Comparison of ENCODE assay signal across 9 mouse cellular contexts in genomic region chr14:101608519-101609368, GRCm38 (mm10). TPM values are rescaled to one million over a fixed set of nuclear protein-coding genes. Genes with fewer than 3 reads are reported as not detected.
DNase-seq lines count a peak whose midpoint lies in the region; ATAC-seq and TF ChIP-seq lines count a peak whose summit lies in the region.
"Had no signal": no experiment of that assay in that cellular context is flagged by ENCODE, and none has a peak within 500 bp of the region (broad histone marks: within the 10 kb centered on the region; RNA-seq: fewer than 3 reads in every experiment).

Gene Tbc1d4, minus strand, starts transcription at chr14:101609191.

- intact Hi-C loops in heart, adult 2 months (cut with DNase I): loop anchor here (1.0 to 5.0 kb wide), 4 partner anchors 32 to 119 kb away; partner anchors contain the start of genes Commd6, Gm9922, Lmo7 and Uchl3

- peak within 1 kb of the TSS; percentile 72 for H3K9ac ChIP-seq in embryonic facial prominence, embryonic 12.5 days
- peak within 1 kb of the TSS; percentile 85 for H3K9ac ChIP-seq in heart, adult 2 months (ENCODE audit: low read depth, low read length)
- peak within 1 kb of the TSS; percentile 75 for H3K9ac ChIP-seq in limb, embryonic 14.5 days (ENCODE audit: low read depth, low read length, severe bottlenecking)
- H3K9ac ChIP-seq in midbrain, embryonic 16.5 days (ENCODE audit: low read depth, low read length): peak within 1 kb of the TSS; percentile 83

- DNase-seq in layer of hippocampus, adult 11-12 months (ENCODE audit: low spot score): peak; percentile 70
- DNase-seq in layer of hippocampus, adult 9-10 months (ENCODE audit: low spot score): no peak
- peak; percentile 89 to 90 for DNase-seq in heart, adult 2 months
- peak; percentile 86 to 88 for DNase-seq in kidney, adult 8-10 months
- peak; percentile 70 for DNase-seq in limb, embryonic 14.5 days (ENCODE audit: low spot score)
- peak; percentile 32 to 52 for DNase-seq in spleen, postnatal 10 days (ENCODE audit: low spot score in 2 of 2)

- H3K36me3 ChIP-seq in embryonic facial prominence, embryonic 12.5 days: no peaks in the 10 kb centered on the region
- no peaks in the 10 kb centered on the region for H3K36me3 ChIP-seq in heart, adult 2 months (ENCODE audit: control insufficient read depth, insufficient read depth, low read length)
- no peaks in the 10 kb centered on the region for H3K36me3 ChIP-seq in limb, embryonic 14.5 days (ENCODE audit: control insufficient read depth, insufficient read depth, low read length)
- H3K36me3 ChIP-seq in midbrain, embryonic 16.5 days (ENCODE audit: control insufficient read depth, insufficient read depth, low read length): no peaks in the 10 kb centered on the region

- H3K4me3 ChIP-seq in embryonic facial prominence, embryonic 12.5 days: peak within 1 kb of the TSS; percentile 75
- peak within 1 kb of the TSS; percentile 92 for H3K4me3 ChIP-seq in heart, adult 2 months
- peak within 1 kb of the TSS; percentile 76 for H3K4me3 ChIP-seq in limb, embryonic 14.5 days (replicated peaks; ENCODE audit: low read length)
- peak within 1 kb of the TSS; percentile 88 for H3K4me3 ChIP-seq in midbrain, embryonic 16.5 days (ENCODE audit: low read depth, low read length)

- 0 out of 2 replicates have a peak, but pooled peaks have one; percentile 22 for TF ChIP-seq EP300 in heart, adult 2 months (IDR thresholded peaks at IDR 0.05; ENCODE audit: insufficient read depth, low read depth, low read length)

- H3K4me2 ChIP-seq in embryonic facial prominence, embryonic 12.5 days (replicated peaks): peak within 1 kb of the TSS; percentile 99
- peak within 1 kb of the TSS; percentile 97 for H3K4me2 ChIP-seq in limb, embryonic 14.5 days (replicated peaks; ENCODE audit: low read depth, low read length, severe bottlenecking)
- H3K4me2 ChIP-seq in midbrain, embryonic 16.5 days (ENCODE audit: low read length): peak within 1 kb of the TSS; percentile 97

- H3K27ac ChIP-seq in embryonic facial prominence, embryonic 12.5 days: peak within 1 kb of the TSS; percentile 48
- peak within 1 kb of the TSS; percentile 84 for H3K27ac ChIP-seq in heart, adult 2 months
- peak within 1 kb of the TSS; percentile 77 for H3K27ac ChIP-seq in limb, embryonic 14.5 days (replicated peaks; ENCODE audit: low read depth, low read length)
- peak within 1 kb of the TSS; percentile 74 for H3K27ac ChIP-seq in midbrain, embryonic 16.5 days (ENCODE audit: low read length)

- TF ChIP-seq POLR2A in heart, adult 2 months (IDR thresholded peaks at IDR 0.05; ENCODE audit: insufficient read depth, low read depth, low read length): peak; percentile 67; the same call in 1 of the 2 replicates
- TF ChIP-seq POLR2A in limb, embryonic 14.5 days (IDR thresholded peaks at IDR 0.05; ENCODE audit: borderline replicate concordance, extremely low read depth, insufficient read depth, insufficient read length): peak; percentile 20; the same call in 1 of the 2 replicates

- peak; percentile 87 for ATAC-seq in embryonic facial prominence, embryonic 12.5 days (ENCODE audit: insufficient number of reproducible peaks, insufficient read depth, low FRiP score, low TSS enrichment)
- ATAC-seq in limb, embryonic 14.5 days (ENCODE audit: low FRiP score, low read depth): peak; percentile 84
- ATAC-seq in midbrain, embryonic 16.5 days: peak; percentile 91

- H3K9me3 ChIP-seq in embryonic facial prominence, embryonic 12.5 days: no peaks in the 10 kb centered on the region
- no peaks in the 10 kb centered on the region for H3K9me3 ChIP-seq in limb, embryonic 14.5 days (ENCODE audit: control insufficient read depth, low read length)
- H3K9me3 ChIP-seq in midbrain, embryonic 16.5 days (replicated peaks; ENCODE audit: control insufficient read depth, low read length, poor library complexity, severe bottlenecking): no peaks in the 10 kb centered on the region

- under 1% methylated on average over 62 of the region's 62 CpGs for WGBS in embryonic facial prominence, embryonic 12.5 days
- WGBS in heart, adult 2 months: under 1% methylated on average over 62 of the region's 62 CpGs
- 0% methylated on average over 52 of the region's 62 CpGs for WGBS in limb, embryonic 14.5 days
- WGBS in midbrain, embryonic 16.5 days: under 1% methylated on average over 61 of the region's 62 CpGs

- H3K27me3 ChIP-seq in embryonic facial prominence, embryonic 12.5 days: peaks cover 3% of the 10 kb centered on the region; the same call in 1 of the 2 replicates
- no peaks in the 10 kb centered on the region for H3K27me3 ChIP-seq in heart, adult 2 months (ENCODE audit: control insufficient read depth, insufficient read depth, low read length)
- H3K27me3 ChIP-seq in limb, embryonic 14.5 days (ENCODE audit: control insufficient read depth, insufficient read depth, low read length): no peaks in the 10 kb centered on the region
- no peaks in the 10 kb centered on the region for H3K27me3 ChIP-seq in midbrain, embryonic 16.5 days (ENCODE audit: control insufficient read depth, insufficient read depth, low read depth, low read length)

- 0 out of 2 replicates have a peak, but pooled peaks cover 6% of the 10 kb centered on the region for H3K4me1 ChIP-seq in embryonic facial prominence, embryonic 12.5 days
- no peaks in the 10 kb centered on the region for H3K4me1 ChIP-seq in heart, adult 2 months (ENCODE audit: control insufficient read depth, insufficient read depth, low read length)
- peaks cover 5% of the 10 kb centered on the region; the same call in 1 of the 2 replicates for H3K4me1 ChIP-seq in limb, embryonic 14.5 days (ENCODE audit: control insufficient read depth, insufficient read depth, low read length)
- peaks cover 7% of the 10 kb centered on the region; the same call in 1 of the 2 replicates for H3K4me1 ChIP-seq in midbrain, embryonic 16.5 days (ENCODE audit: control insufficient read depth, insufficient read depth, low read length)

- TF ChIP-seq CTCF in heart, adult 2 months (IDR thresholded peaks at IDR 0.05): peak; percentile 90

- no peaks in the 10 kb centered on the region; the same call in 1 of the 2 replicates for H3K79me2 ChIP-seq in heart, adult 2 months (replicated peaks; ENCODE audit: control insufficient read depth, insufficient read depth, low read length)

RNA-seq across cellular contexts. Expression of gene Tbc1d4, which starts in this region (rescaled TPM):
- polyA plus RNA-seq in embryonic facial prominence, embryonic 12.5 days (2016; fragmentation: Nextera tagmentation; extraction: Ambion mirVana): 9.4 and 11.1 TPM in 2 replicates
- 10 to 100 TPM; 84.1 to 90.6 TPM for total RNA-seq in heart, adult 2 months (2021)
- polyA plus RNA-seq in heart, adult 2 months (2012; rRNA removed): 33.2 and 56.4 TPM in 2 replicates
- polyA plus RNA-seq in limb, embryonic 14.5 days (2012; rRNA removed): 12.4 and 12.6 TPM in 2 replicates
- polyA plus RNA-seq in limb, embryonic 14.5 days (2014; fragmentation: Nextera tagmentation; extraction: Ambion mirVana): 11.9 and 13.0 TPM in 2 replicates
- 8.1 and 9.4 TPM in 2 replicates for polyA plus RNA-seq in midbrain, embryonic 16.5 days (2015; fragmentation: Nextera tagmentation; extraction: Ambion mirVana)
- total RNA-seq: MEL had no signal
